Mouse (Mus musculus) hindbrain, embryonic 10.5 days (tissue): ENCODE data around the gene Slc38a10. TPM values are rescaled to one million over a fixed set of nuclear protein-coding genes. Genes with fewer than 3 reads are reported as not detected.

ENCODE experiments used
- DNase-seq: peaks from one replicate; pipeline ENCODE4 v3.0.0-alpha.2; 2017; ENCODE audit warnings: low spot score
- H3K27ac ChIP-seq: fragments of 300-500 bp; sonication (generic); 2 replicates; pipeline ENCODE4 v1.5.1; 2016; ENCODE audit warnings: mild to moderate bottlenecking, moderate library complexity
- H3K27me3 ChIP-seq: fragments of 300-500 bp; sonication (generic); 2 replicates; pipeline ENCODE4 v1.6.1; 2016; ENCODE audit warnings: mild to moderate bottlenecking; ENCODE audit not compliant: poor library complexity, insufficient read depth, severe bottlenecking
- H3K36me3 ChIP-seq: fragments of 300-500 bp; sonication (generic); 2 replicates; pipeline ENCODE4 v1.6.1; 2016; ENCODE audit warnings: mild to moderate bottlenecking, moderate library complexity
- H3K4me1 ChIP-seq: fragments of 300-500 bp; sonication (generic); replicated peaks from 2 replicates; pipeline ENCODE4 v1.6.1; 2016; ENCODE audit warnings: mild to moderate bottlenecking
- H3K4me3 ChIP-seq: fragments of 300-500 bp; sonication (generic); 2 replicates; pipeline ENCODE4 v1.5.1; 2016; ENCODE audit warnings: mild to moderate bottlenecking, moderate library complexity
- H3K9me3 ChIP-seq: fragments of 300-500 bp; sonication (generic); 2 replicates; pipeline ENCODE4 v1.6.1; 2016; ENCODE audit warnings: mild to moderate bottlenecking, moderate library complexity
- WGBS: fragments of 180-500 bp; shearing (Covaris S2); methylation state at CpG from one replicate; pipeline ENCODE4 v1.1.7; 2016; 5-methylcytosine and 5-hydroxymethylcytosine counted together
- polyA plus RNA-seq: library from polyadenylated mRNA; unstranded; fragments of >200 nt; fragmentation: Nextera tagmentation; extraction: Ambion mirVana; gene quantifications from 2 replicates; pipeline ENCODE4 v1.2.1, GENCODE M21; 2016

The Slc38a10 gene
- polyA plus RNA-seq, 1 experiment from 2014 or later, result 114 TPM

DNA sequence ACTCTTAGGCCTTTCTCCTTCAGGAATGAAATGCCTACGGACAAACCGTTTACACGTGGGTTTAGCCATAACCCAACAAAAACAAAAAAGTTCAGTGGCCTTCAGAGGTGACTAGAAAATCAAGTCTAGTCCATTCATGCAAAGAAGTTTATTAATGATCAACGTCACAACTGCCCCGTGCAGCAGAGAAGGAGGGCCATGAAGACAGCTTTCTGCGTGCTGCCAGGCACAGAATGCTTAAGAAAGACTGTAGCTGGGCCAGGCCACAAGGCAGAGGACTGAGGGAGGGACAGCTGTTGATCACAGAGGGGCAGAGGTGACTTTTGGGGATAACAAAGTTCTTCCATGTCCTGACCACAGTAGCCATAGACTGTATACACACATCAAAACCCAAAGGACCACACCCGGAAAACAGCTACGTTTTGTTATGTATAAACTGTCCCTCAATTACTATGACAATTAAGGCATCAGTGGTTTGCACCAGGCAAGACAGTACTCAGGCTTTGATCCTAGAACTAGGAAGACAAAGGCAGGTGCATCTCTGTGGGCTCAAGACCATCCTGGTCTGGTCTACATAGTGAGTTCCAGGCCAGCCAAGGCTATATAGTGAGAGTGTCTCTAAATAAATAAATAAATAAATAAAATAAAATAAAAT, 2.8 kb downstream of the Slc38a10 start:
- H3K4me1 ChIP-seq, result peaks cover 52% of the 10 kb centered on the region
- no peaks in the 10 kb centered on the region for H3K9me3 ChIP-seq
- WGBS, result 93% methylated on average over 8 of the region's 8 CpGs

DNA sequence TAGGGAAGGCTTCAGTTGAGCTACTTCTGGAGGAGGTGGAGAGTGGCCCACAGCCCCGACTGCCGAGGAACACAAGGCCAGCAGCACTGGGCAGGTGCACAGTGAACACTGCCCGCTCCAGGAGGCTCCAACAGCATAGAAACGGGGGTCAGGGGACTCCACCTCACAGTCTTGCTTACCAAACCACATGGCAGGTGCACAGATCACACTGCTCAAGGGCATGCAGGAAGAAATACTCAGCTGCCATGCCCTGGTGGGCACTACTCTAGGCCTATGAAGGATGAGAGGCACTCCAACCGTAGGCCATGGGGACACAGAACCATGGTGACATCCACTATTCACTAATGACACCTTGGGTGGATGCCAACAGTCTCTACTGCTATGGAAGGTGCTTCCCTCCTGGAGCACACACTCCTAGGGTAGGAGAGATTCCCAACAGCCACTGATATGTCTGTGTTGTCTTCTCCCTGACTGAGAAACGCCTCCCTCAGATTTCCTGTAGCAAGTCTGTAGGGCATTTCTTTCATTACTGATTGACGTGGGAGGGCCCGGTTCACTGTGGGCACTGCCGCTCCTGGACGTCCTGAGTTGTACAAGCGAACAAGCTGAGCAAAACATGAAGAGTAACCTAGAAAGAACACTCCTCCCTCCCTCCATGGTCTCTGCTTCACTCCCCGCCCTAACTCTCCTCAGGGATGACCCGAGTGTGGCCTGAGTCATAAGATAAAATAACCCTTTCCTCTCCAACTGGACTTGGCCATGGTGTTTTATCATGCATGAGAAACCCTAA, 7.2 kb downstream of the Slc38a10 start:
- Histone ChIP-seq H3K9me3 (no peaks in the 10 kb centered on the region), H3K4me3 (no peak overlapping the region), H3K27me3 (no peaks in the 10 kb centered on the region), H3K27ac (peak overlapping the region; percentile 53; the same call in 1 of the 2 replicates), H3K4me1 (peaks cover 38% of the 10 kb centered on the region), H3K36me3 (peaks cover 57% of the 10 kb centered on the region)
- DNase-seq, result no peak
- WGBS, result 79% methylated on average over 13 of the region's 13 CpGs

More for the DNA sequence above, 2.8 kb downstream of the Slc38a10 start:
- peaks cover 36% of the 10 kb centered on the region for H3K36me3 ChIP-seq
- no peak overlapping the region for H3K4me3 ChIP-seq
- H3K27me3 ChIP-seq, result no peaks in the 10 kb centered on the region
- no peak overlapping the region for H3K27ac ChIP-seq
- no peak for DNase-seq

DNA sequence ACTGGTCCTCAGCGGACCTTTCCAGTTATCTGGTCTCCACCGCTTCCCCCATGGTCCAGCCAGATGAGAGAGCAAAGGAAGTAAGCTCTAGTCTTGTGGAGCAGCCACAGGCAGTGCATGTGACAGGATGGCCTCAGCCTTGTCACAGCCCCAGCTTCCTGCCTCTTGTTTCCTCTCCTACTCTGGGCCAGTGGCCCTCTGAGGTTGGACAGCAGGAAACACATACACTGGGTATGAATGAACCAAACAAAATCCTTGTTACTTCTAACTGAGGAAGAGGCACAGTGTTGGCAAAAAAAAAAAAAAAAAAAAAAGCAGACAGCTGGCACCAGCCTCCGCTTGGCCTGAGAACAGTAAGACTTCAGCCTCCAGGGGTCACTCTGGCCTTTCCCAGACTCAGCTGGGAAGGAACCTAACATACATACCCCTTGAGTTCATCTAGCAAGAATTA, 8.5 kb downstream of the Slc38a10 start:
- H3K9me3 ChIP-seq, result no peaks in the 10 kb centered on the region
- no peak overlapping the region for H3K4me3 ChIP-seq
- H3K4me1 ChIP-seq, result peaks cover 48% of the 10 kb centered on the region
- H3K36me3 ChIP-seq, result peaks cover 68% of the 10 kb centered on the region
- H3K27me3 ChIP-seq, result no peaks in the 10 kb centered on the region
- DNase-seq, result no peak
- H3K27ac ChIP-seq, result peak overlapping the region; percentile 18; the same call in 1 of the 2 replicates
- 81% methylated on average over 3 of the region's 3 CpGs for WGBS

DNA sequence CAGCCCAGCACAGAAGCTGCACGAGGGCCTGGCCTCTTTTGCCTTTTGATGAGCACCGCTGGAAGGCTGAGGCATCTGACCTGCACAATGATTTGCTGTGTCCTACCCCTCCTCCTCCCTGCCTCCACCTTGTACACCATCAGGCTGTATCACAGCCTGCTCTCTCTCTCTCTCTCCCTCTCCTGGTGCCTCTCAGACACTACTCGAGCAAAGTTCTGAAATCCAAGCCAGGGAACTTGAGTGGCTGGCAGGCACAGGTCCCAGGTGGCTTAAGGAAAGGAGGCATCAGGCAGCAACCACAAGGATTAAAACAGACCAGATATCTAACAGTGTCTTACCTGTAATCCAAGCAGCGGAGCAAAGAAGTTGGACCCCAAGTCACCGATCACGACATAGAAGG, 10.9 kb downstream of the Slc38a10 start:
- no peak for DNase-seq
- 72% methylated on average over 6 of the region's 6 CpGs for WGBS
- H3K36me3 ChIP-seq, result peaks cover 70% of the 10 kb centered on the region
- H3K27me3 ChIP-seq, result no peaks in the 10 kb centered on the region
- H3K4me3 ChIP-seq, result no peak overlapping the region
- peaks cover 61% of the 10 kb centered on the region for H3K4me1 ChIP-seq
- H3K27ac ChIP-seq, result no peak overlapping the region
- no peaks in the 10 kb centered on the region for H3K9me3 ChIP-seq

DNA sequence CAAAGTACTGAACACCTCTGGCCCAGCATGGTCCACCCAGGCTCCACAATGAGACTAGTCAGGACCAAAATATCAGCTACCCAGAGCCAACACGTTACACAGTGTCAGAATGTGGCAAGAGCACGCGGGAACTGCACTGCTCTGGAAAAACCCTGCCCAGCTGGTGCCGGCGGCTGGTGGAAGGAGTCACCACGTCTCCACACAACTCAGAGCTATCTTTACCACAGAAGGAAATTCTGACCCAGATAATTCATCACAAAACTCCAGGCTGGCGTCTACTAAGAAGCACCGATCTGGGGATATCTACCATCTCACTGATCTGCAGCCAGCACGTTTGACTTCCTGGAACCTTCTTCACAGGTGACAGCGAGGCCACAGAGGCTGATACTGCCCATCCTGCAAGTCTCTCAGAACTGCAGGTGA, 11.8 kb downstream of the Slc38a10 start:
- Histone ChIP-seq H3K27me3 (no peaks in the 10 kb centered on the region), H3K9me3 (no peaks in the 10 kb centered on the region), H3K36me3 (peaks cover 72% of the 10 kb centered on the region), H3K4me3 (no peak overlapping the region), H3K4me1 (peaks cover 54% of the 10 kb centered on the region), H3K27ac (no peak overlapping the region)
- WGBS, result 92% methylated on average over 10 of the region's 10 CpGs
- no peak for DNase-seq

DNA sequence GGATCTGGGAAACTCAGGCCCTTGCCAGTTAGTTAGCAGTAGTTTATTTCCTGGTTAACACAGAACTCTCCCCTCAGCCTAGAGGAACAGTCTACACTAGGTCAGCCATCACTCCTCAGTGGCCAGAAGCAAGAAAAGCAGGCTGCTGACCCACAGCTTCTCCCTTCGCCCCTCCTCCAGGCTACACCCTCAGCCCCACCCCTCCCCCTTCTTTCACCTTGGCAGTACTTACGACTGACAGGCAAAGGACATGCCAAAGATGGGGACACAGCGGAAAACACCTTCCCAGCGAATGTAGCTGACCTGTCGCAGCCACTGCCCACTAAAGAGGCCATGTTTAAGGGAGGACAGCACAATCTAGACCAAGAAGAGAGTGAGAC, 13.5 kb downstream of the Slc38a10 start:
- DNase-seq, result no peak
- Histone ChIP-seq H3K4me1 (peaks cover 44% of the 10 kb centered on the region), H3K9me3 (no peaks in the 10 kb centered on the region), H3K27ac (peak overlapping the region; percentile 67; the same call in 1 of the 2 replicates), H3K36me3 (peaks cover 77% of the 10 kb centered on the region), H3K4me3 (no peak overlapping the region), H3K27me3 (no peaks in the 10 kb centered on the region)
- WGBS, result 54% methylated on average over 5 of the region's 5 CpGs

DNA sequence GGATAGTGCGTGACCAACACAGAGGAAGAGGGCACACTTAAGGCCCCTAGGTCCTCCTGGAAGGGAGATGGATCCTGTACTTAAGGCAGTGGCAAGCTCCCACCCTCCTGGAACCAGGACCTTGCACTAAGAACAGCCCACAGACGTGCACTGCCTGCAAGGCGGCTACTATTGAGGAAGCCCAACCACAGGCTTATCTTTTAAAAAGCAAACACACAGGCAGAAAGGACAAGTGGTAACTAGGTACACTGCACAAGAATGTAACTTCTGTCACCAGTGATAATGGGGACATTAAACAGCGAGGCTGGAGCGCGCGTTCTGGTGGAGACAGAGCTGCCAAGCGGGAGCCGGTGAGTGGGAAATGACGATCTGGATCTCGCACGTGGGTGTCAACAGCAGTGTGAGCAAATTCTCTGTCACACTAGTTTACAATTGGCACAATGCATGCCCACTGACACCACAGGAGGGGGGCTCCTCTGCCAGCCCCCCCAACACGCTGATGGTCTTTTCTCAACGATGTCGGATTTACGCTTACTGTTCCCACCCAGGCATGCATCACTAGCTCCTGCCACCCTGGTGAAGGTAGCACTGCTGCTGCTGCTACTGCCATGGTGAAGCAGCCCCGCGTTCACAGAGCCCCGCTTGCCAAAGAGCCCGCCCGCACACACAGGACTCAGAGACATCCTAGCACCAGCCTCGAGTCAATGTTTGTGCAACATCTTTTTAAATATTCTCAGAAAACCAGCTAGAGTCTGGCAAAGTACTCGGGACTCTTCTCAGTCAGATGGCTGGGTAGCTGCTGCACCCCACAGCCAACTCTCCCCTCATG, 14.1 kb downstream of the Slc38a10 start:
- Histone ChIP-seq H3K27me3 (no peaks in the 10 kb centered on the region), H3K9me3 (no peaks in the 10 kb centered on the region), H3K4me1 (peaks cover 38% of the 10 kb centered on the region), H3K27ac (peak overlapping the region; percentile 67; the same call in 1 of the 2 replicates), H3K4me3 (no peak overlapping the region), H3K36me3 (peaks cover 83% of the 10 kb centered on the region)
- WGBS, result 72% methylated on average over 23 of the region's 23 CpGs
- no peak for DNase-seq

DNA sequence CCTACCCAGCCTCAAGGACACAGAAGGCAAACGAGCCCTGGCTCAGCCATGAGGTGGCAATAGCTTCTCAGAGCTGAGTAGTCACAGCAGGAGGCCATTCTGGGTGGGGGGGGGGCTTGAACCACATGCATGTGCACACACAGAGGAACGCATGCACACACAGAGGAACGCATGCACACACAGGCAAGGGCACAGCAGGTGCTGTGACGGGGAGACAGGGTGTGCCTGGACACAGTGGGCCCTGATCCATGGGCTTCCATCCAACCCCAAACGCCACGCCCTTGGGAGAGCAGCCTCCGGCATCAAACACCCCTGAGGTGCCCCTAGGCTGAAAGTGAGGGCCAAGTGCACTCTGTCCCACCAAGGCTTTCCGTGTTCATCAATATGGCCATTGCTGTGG, 15.0 kb downstream of the Slc38a10 start:
- no peaks in the 10 kb centered on the region for H3K9me3 ChIP-seq
- 91% methylated on average over 8 of the region's 8 CpGs for WGBS
- no peak for DNase-seq
- H3K27ac ChIP-seq, result peak overlapping the region; percentile 50
- H3K4me1 ChIP-seq, result peaks cover 36% of the 10 kb centered on the region
- H3K36me3 ChIP-seq, result peaks cover 88% of the 10 kb centered on the region
- no peaks in the 10 kb centered on the region for H3K27me3 ChIP-seq
- no peak overlapping the region for H3K4me3 ChIP-seq

DNA sequence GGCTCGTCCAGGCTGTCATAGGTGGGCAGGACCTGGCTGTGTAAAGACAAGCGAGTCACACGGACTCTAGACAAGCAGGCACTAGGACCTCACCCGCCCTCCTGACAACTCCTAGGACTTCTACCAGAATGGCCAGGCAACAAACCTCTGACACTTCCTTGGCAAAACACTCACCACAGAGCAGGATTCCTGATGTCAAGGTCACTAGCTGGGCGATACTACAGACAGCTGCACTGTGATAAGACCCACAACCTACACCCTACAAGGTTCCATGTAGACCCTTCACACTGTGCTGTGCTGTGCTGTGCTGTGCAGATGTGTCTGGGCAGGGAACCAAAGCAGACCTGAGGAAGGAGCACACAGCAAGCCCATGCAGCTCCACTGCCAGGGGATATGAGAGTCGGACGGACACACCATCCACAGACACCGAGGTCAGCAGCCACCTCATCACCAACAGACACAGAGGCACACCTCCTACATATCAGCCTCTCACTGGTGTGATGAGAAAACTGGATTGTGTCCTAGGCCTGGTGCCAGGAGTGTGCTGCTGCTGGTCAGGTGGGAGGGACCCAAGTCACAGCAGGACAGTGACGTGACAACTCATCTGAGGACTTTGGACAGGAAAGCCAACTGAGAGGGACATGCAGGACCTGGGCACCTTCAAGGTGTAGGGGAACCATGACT, 16.2 kb downstream of the Slc38a10 start:
- DNase-seq, result no peak
- 95% methylated on average over 9 of the region's 9 CpGs for WGBS
- H3K9me3 ChIP-seq, result no peaks in the 10 kb centered on the region
- H3K4me3 ChIP-seq, result no peak overlapping the region
- peaks cover 92% of the 10 kb centered on the region for H3K36me3 ChIP-seq
- H3K27ac ChIP-seq, result no peak overlapping the region
- H3K4me1 ChIP-seq, result peaks cover 30% of the 10 kb centered on the region
- H3K27me3 ChIP-seq, result no peaks in the 10 kb centered on the region

DNA sequence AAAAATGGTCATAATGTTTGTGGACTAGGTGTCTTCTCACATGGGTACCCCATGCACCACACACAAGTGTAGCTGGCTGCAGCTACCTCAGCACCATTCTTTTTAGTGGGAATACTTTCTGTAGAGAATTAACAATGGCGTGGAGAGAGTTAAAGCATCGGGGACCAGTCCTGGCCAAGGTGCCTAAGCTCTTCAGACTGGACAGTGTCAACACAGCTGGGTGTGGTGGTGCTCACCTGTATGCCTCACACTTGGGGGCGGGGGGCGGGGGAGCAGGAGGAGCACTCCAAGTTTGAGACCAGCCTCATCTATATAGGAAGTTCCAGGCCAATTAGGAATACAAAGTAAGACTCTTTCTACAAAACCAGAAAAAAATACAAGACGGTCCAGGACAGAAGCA, 17.0 kb downstream of the Slc38a10 start:
- no peak overlapping the region for H3K4me3 ChIP-seq
- H3K27ac ChIP-seq, result no peak overlapping the region
- DNase-seq, result no peak
- peaks cover 28% of the 10 kb centered on the region for H3K4me1 ChIP-seq
- WGBS, result 95% methylated on average over 5 of the region's 5 CpGs
- no peaks in the 10 kb centered on the region for H3K9me3 ChIP-seq
- H3K27me3 ChIP-seq, result no peaks in the 10 kb centered on the region
- peaks cover 94% of the 10 kb centered on the region for H3K36me3 ChIP-seq

DNA sequence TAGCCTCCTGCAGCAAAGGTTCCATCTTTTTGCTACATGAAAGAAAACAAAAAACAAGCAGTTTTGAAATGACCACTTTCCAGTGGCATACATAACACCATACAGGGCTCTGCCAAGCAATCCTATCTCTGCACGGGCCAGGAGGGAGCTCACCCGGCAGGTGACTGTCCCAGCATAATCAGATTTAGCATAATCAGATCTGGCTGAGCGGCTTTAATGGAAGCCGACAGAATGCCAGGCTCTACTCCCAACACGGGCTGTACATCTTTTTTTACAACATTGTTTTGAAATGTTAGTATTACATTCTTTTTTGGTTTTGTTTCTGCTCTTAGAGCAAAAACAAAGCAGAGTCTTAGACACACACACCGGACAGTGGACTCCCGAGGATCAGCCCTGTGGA, 21.9 kb downstream of the Slc38a10 start:
- WGBS, result 89% methylated on average over 7 of the region's 7 CpGs
- DNase-seq, result no peak
- H3K27me3 ChIP-seq, result no peaks in the 10 kb centered on the region
- no peaks in the 10 kb centered on the region for H3K4me1 ChIP-seq
- no peaks in the 10 kb centered on the region for H3K9me3 ChIP-seq
- H3K36me3 ChIP-seq, result peaks cover 87% of the 10 kb centered on the region
- no peak overlapping the region for H3K4me3 ChIP-seq
- no peak overlapping the region for H3K27ac ChIP-seq

DNA sequence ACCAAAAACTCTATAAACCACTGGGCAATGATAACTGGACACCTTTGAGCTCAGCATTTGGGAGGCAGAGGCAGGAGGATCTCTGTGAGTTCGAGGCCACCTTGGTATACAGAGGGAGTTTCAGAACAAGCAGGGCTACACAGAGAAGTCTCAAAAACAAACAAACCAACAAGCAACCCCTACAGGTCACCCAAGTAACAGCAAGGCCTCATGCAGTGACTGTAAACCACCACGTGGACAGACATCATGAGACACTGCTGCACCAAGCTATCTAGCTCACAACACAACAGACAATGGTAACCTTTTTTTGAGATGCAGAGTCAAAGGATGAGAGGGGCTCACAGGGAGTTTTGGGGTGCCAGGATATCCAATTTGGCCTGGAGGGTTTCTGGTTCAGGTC, 24.3 kb downstream of the Slc38a10 start:
- no peaks in the 10 kb centered on the region for H3K9me3 ChIP-seq
- peaks cover 4% of the 10 kb centered on the region; the same call in 1 of the 2 replicates for H3K4me1 ChIP-seq
- WGBS, result 86% methylated on average over 2 of the region's 2 CpGs
- H3K27ac ChIP-seq, result no peak overlapping the region
- H3K27me3 ChIP-seq, result no peaks in the 10 kb centered on the region
- DNase-seq, result no peak
- H3K4me3 ChIP-seq, result no peak overlapping the region
- H3K36me3 ChIP-seq, result peaks cover 87% of the 10 kb centered on the region
